Mouse (Mus musculus): ENCODE measurements around the gene Nptxr. TPM values are rescaled to one million over a fixed set of nuclear protein-coding genes. Genes with fewer than 3 reads are reported as not detected.

Nptxr gene
- polyA plus RNA-seq, 1 experiment from 2014 or later: 2.5 TPM

DNA sequence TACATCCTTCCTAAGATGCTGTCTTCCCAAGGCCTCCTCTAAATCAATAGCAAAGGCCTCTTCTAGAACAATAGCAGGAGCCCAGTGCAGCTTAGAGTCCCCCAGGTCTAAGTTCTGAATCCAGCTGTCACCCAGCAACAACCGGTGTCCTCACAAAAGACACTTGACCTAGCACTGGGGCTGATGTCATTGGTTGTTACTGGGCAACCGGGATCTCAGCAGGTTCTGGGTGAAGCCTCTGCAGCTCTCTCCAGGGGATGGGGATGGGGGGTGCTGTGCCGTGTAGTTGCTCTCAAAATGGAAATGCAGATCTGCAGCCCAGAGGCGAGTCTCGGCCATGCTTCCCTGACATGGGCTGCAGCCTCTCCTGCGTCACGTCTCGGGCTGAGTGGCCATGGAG lies 16.8 kb downstream of the Nptxr start:
- Histone ChIP-seq H3K9ac (ENCODE audit: low read length) (no peak overlapping the region), H3K4me2 (ENCODE audit: low read depth, low read length) (no peak overlapping the region), H3K27ac (ENCODE audit: low read length) (no peak overlapping the region), H3K27me3 (ENCODE audit: control insufficient read depth, insufficient read depth, low read length) (no peaks in the 10 kb centered on the region), H3K36me3 (ENCODE audit: control insufficient read depth, insufficient read depth, low read length) (no peaks in the 10 kb centered on the region), H3K4me1 (ENCODE audit: control insufficient read depth, insufficient read depth, low read length) (no peaks in the 10 kb centered on the region), H3K9me3 (replicated peaks; ENCODE audit: control insufficient read depth, low read length) (no peaks in the 10 kb centered on the region), H3K4me3 (replicated peaks; ENCODE audit: low read length) (no peak overlapping the region)
- WGBS: 63% methylated on average over 8 of the region's 8 CpGs
- ATAC-seq (ENCODE audit: insufficient read depth, low FRiP score): no peak

DNA sequence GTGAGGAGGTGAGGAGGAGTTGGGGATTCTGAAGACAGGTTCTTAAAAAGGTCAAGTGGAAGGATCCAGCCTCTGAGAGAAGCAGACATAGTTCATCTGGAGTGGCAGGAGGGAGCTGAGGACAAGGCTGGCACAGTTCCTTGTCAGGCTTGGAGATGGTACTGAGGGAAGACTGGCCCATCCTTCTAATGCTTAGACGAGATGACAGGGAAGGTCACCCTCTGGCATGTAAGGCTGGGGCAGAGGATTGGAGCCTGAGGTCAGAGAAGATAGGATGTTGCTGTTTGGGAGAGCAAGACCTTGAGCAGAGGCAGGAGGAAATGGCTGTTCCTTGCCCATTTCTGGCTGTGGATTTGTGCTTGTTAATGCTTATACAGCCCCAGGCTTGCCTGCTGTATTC lies 19.5 kb downstream of the Nptxr start:
- Histone ChIP-seq H3K4me2 (ENCODE audit: low read depth, low read length) (no peak overlapping the region), H3K4me1 (ENCODE audit: control insufficient read depth, insufficient read depth, low read length) (no peaks in the 10 kb centered on the region), H3K4me3 (replicated peaks; ENCODE audit: low read length) (no peak overlapping the region), H3K27me3 (ENCODE audit: control insufficient read depth, insufficient read depth, low read length) (no peaks in the 10 kb centered on the region), H3K9ac (ENCODE audit: low read length) (no peak overlapping the region), H3K36me3 (ENCODE audit: control insufficient read depth, insufficient read depth, low read length) (no peaks in the 10 kb centered on the region), H3K9me3 (replicated peaks; ENCODE audit: control insufficient read depth, low read length) (no peaks in the 10 kb centered on the region), H3K27ac (ENCODE audit: low read length) (no peak overlapping the region)
- ATAC-seq (ENCODE audit: insufficient read depth, low FRiP score): no peak
- WGBS: 48% methylated on average over 1 of the region's 1 CpGs

DNA sequence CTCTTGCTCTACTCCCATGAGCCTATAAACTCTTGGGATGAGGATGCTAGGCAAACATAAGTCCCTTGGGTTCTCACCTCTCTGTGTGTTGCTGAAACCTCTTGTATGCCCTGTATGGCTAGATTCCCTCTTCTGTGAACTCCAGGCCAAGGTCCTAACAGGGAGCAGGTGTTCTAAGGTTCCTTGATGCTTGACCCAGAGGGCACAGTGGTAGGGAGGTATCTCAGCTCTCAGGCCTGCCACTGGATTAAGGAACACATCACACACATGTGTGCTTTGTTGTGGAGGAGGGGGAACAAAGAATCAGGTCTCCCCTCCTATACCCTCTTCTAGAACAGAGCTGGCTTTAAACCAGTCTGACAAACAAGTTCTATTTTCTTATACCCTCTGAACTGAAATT lies 26.8 kb downstream of the Nptxr start, which contains the start of gene Dnal4:
Gene Dnal4 (minus strand): TSS at position 101 of the 400 bp plus-strand sequence.
- Histone ChIP-seq H3K27me3 (ENCODE audit: control insufficient read depth, insufficient read depth, low read length) (no peaks in the 10 kb centered on the region), H3K4me3 (replicated peaks; ENCODE audit: low read length) (no peak within 1 kb of the TSS), H3K9ac (ENCODE audit: low read length) (no peak within 1 kb of the TSS), H3K4me1 (ENCODE audit: control insufficient read depth, insufficient read depth, low read length) (peaks cover 11% of the 10 kb centered on the region), H3K36me3 (ENCODE audit: control insufficient read depth, insufficient read depth, low read length) (no peaks in the 10 kb centered on the region), H3K27ac (ENCODE audit: low read length) (no peak within 1 kb of the TSS), H3K9me3 (replicated peaks; ENCODE audit: control insufficient read depth, low read length) (no peaks in the 10 kb centered on the region), H3K4me2 (ENCODE audit: low read depth, low read length) (no peak within 1 kb of the TSS)
- no peak for ATAC-seq (ENCODE audit: insufficient read depth, low FRiP score)

DNA sequence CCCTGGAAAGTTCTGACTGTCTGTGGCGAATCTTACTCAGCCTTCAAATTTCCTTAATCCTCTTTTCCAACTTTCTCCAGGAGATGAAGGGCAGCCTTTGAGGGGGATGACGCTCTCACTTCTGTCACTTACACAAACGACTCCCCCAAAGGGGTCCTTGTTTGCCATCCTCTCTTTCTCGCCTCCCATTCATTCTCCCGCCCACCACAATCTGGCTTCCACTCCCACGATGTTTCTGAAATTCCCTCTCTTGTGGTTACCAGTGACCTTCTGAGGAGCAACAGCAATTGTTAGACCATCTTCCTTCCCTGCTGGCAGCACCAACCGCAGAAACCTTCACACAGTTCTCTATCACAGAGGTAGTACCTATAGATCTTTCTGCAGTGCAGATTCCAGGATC lies 28.9 kb downstream of the Nptxr start:
- no peaks in the 10 kb centered on the region for H3K9me3 ChIP-seq (replicated peaks; ENCODE audit: control insufficient read depth, low read length)
- no peak overlapping the region for H3K27ac ChIP-seq (ENCODE audit: low read length)
- 56% methylated on average over 7 of the region's 7 CpGs for WGBS
- no peaks in the 10 kb centered on the region for H3K36me3 ChIP-seq (ENCODE audit: control insufficient read depth, insufficient read depth, low read length)
- no peak overlapping the region for H3K4me2 ChIP-seq (ENCODE audit: low read depth, low read length)
- no peaks in the 10 kb centered on the region for H3K27me3 ChIP-seq (ENCODE audit: control insufficient read depth, insufficient read depth, low read length)
- H3K9ac ChIP-seq (ENCODE audit: low read length): no peak overlapping the region
- H3K4me3 ChIP-seq (replicated peaks; ENCODE audit: low read length): no peak overlapping the region
- no peak for ATAC-seq (ENCODE audit: insufficient read depth, low FRiP score)
- peaks cover 19% of the 10 kb centered on the region for H3K4me1 ChIP-seq (ENCODE audit: control insufficient read depth, insufficient read depth, low read length)

DNA sequence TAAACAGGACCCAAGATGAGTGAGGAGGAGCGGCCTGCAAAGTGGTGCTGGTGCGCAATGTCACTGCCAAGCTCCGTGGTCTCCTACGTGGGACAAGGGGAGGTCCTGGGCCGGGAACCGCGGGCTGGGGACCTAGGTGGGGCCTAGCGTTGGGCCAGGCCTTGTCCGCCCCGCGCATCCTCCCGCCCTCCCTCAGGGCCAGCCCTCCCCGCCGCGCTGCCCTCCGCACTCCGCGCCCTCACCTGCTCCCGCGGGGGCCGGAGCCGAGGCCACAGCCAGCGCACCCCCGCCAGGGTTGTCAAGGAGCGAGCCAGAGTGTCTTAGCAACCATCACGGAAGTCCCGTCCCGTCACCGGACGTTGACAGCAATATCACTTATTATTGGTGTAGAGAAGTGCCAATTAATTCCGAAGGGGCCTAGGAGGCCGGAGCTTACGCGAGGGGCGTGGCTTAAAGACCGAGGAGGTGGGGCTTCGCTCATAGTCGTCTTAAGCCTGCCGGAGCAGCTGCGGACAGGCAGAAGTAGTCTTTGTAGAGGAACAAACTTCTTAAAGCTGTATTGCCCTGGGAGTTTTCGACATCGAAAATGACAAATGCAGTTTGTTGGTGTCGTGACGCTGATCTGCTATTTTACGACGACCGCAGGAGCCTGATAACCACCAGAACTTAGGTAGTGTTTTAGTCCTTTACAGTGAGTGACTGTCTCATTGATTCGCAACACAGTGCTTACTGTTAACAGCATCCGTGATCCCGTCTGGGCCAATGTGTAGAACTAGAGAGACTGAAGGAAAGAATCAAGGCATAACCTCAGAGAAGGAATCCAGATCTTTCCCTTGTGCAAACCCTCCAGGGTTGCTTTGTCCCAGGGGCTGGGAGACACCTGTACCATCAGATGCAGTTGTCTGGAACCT lies 30.2 kb downstream of the Nptxr start:
- no peaks in the 10 kb centered on the region for H3K27me3 ChIP-seq (ENCODE audit: control insufficient read depth, insufficient read depth, low read length)
- H3K9ac ChIP-seq (ENCODE audit: low read length): peak overlapping the region; percentile 90
- ATAC-seq (ENCODE audit: insufficient read depth, low FRiP score): peak; percentile 98
- peak overlapping the region; percentile 91 for H3K4me3 ChIP-seq (replicated peaks; ENCODE audit: low read length)
- WGBS: under 1% methylated on average over 50 of the region's 50 CpGs
- no peaks in the 10 kb centered on the region for H3K36me3 ChIP-seq (ENCODE audit: control insufficient read depth, insufficient read depth, low read length)
- peaks cover 25% of the 10 kb centered on the region for H3K4me1 ChIP-seq (ENCODE audit: control insufficient read depth, insufficient read depth, low read length)
- no peaks in the 10 kb centered on the region for H3K9me3 ChIP-seq (replicated peaks; ENCODE audit: control insufficient read depth, low read length)
- peak overlapping the region; percentile 82 for H3K27ac ChIP-seq (ENCODE audit: low read length)
- peak overlapping the region; percentile 82 for H3K4me2 ChIP-seq (ENCODE audit: low read depth, low read length)

DNA sequence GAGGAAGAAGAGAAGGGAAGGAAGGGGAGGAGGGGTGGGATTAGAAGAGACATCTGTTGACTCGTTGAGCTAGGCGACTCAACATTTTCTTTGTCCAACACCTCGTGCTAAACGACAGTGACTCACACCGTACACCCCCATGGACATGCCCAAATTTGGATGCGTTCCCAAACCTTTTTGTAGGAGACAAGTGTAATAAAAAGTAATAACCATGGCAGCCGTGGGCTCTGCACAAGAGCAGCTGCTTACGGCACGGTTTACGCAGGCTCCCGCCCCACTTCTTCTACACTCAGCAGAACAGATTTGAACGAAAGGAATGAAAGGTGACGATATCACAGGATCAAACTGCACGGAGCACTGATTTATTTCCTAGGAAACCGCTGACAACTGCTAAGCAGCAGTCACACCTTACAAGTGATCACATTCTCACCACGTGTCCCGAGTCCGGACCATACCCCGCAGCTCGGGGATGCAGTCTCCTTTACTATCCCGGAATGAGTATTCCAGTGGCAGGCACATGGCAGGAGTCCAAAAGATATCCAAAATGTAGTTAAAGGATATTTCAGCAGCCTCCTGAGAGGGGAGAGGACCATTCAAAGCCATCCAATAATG lies 33.8 kb downstream of the Nptxr start:
- H3K4me3 ChIP-seq (replicated peaks; ENCODE audit: low read length): no peak overlapping the region
- H3K9me3 ChIP-seq (replicated peaks; ENCODE audit: control insufficient read depth, low read length): no peaks in the 10 kb centered on the region
- ATAC-seq (ENCODE audit: insufficient read depth, low FRiP score): no peak
- no peak overlapping the region for H3K4me2 ChIP-seq (ENCODE audit: low read depth, low read length)
- H3K4me1 ChIP-seq (ENCODE audit: control insufficient read depth, insufficient read depth, low read length): peaks cover 42% of the 10 kb centered on the region
- H3K36me3 ChIP-seq (ENCODE audit: control insufficient read depth, insufficient read depth, low read length): no peaks in the 10 kb centered on the region
- no peak overlapping the region for H3K9ac ChIP-seq (ENCODE audit: low read length)
- 68% methylated on average over 21 of the region's 21 CpGs for WGBS
- H3K27ac ChIP-seq (ENCODE audit: low read length): no peak overlapping the region
- no peaks in the 10 kb centered on the region for H3K27me3 ChIP-seq (ENCODE audit: control insufficient read depth, insufficient read depth, low read length)

DNA sequence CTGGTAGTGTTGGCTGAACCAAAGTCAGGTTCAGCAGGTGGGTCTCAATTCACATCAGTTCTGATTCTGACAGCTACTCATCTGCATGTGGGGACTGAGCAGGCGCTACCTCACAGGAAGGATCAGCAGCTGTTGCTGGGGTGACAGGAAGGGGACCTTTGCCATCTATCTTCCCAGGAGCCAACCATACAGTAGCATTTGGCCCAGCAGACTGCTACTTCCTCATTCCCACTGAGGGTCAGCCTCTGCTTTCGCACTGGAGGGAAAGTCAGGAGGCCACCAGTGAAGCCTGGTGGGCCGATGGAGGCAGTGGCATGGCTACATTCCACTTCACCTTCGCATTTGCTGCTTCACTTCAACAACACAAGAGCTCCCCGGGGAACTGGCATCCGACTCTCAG lies 36.3 kb downstream of the Nptxr start:
- H3K27ac ChIP-seq (ENCODE audit: low read length): no peak overlapping the region
- 66% methylated on average over 6 of the region's 6 CpGs for WGBS

DNA sequence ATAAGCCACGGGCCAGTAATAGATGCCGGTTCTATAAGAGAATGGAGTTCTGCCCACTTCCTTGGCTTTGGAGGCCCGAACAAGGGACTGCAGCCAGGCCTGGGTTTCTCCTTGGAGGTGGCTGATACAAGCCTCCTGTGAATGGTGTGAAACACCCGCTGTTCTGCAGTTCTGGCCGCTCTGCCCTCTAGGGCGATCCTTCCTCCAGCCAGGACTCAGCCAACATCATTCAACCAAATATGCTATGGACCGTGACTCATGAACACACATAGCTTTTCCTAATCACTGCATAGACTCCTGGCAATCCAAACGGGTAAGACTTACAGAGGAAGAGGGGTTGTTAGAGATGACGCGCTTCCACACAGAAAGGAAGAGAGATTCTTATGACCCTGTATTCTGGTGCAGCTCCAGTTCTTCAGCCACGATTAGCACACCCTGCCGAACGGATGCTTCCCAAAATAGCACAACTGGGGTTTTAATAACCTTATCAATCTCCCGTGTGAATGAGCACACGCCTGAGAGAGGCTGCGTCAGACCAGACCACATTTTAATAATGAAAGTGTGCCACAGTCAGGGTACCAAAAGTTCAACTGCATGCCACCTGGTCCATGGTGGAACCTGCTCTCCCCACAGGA lies 37.1 kb downstream of the Nptxr start:
- Histone ChIP-seq H3K27ac (ENCODE audit: low read length) (no peak overlapping the region; the same call in 1 of the 2 replicates), H3K9ac (ENCODE audit: low read length) (peak overlapping the region; percentile 23; the same call in 1 of the 2 replicates), H3K4me2 (ENCODE audit: low read depth, low read length) (no peak overlapping the region), H3K4me1 (ENCODE audit: control insufficient read depth, insufficient read depth, low read length) (peaks cover 40% of the 10 kb centered on the region), H3K9me3 (replicated peaks; ENCODE audit: control insufficient read depth, low read length) (no peaks in the 10 kb centered on the region), H3K27me3 (ENCODE audit: control insufficient read depth, insufficient read depth, low read length) (no peaks in the 10 kb centered on the region), H3K4me3 (replicated peaks; ENCODE audit: low read length) (no peak overlapping the region), H3K36me3 (ENCODE audit: control insufficient read depth, insufficient read depth, low read length) (no peaks in the 10 kb centered on the region)
- no peak for ATAC-seq (ENCODE audit: insufficient read depth, low FRiP score)
- 77% methylated on average over 16 of the region's 16 CpGs for WGBS

More for the DNA sequence above, 36.3 kb downstream of the Nptxr start:
- no peaks in the 10 kb centered on the region for H3K27me3 ChIP-seq (ENCODE audit: control insufficient read depth, insufficient read depth, low read length)
- no peaks in the 10 kb centered on the region for H3K9me3 ChIP-seq (replicated peaks; ENCODE audit: control insufficient read depth, low read length)
- no peak overlapping the region for H3K4me2 ChIP-seq (ENCODE audit: low read depth, low read length)
- no peaks in the 10 kb centered on the region for H3K36me3 ChIP-seq (ENCODE audit: control insufficient read depth, insufficient read depth, low read length)
- no peak overlapping the region for H3K9ac ChIP-seq (ENCODE audit: low read length)
- no peak for ATAC-seq (ENCODE audit: insufficient read depth, low FRiP score)
- peaks cover 42% of the 10 kb centered on the region for H3K4me1 ChIP-seq (ENCODE audit: control insufficient read depth, insufficient read depth, low read length)
- no peak overlapping the region for H3K4me3 ChIP-seq (replicated peaks; ENCODE audit: low read length)

DNA sequence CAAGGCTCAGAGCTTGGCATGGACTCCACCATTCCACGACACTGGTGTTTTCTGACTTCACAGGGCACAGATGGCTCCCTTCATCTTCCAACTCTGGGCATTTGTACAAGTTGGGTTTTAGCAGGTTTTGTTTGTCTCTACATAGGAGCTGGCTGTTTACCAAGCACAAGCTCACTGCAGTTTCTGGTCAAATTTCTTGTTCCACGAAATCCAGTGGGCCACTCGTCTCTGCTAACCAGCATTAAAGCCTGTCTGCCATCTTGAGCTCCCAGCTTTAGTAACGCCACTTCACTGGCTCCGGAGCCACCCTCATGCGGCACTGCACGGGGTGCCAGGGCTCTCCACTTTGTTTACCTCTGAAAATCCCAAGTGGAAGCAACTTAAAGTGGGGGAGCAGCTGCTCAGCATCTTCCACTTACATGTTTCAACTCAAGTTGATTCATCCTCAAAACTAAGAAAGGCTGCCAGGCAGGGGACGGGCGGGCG lies 37.9 kb downstream of the Nptxr start:
- no peak for ATAC-seq (ENCODE audit: insufficient read depth, low FRiP score)
- no peaks in the 10 kb centered on the region for H3K36me3 ChIP-seq (ENCODE audit: control insufficient read depth, insufficient read depth, low read length)
- peaks cover 40% of the 10 kb centered on the region for H3K4me1 ChIP-seq (ENCODE audit: control insufficient read depth, insufficient read depth, low read length)
- WGBS: 74% methylated on average over 10 of the region's 10 CpGs
- H3K4me3 ChIP-seq (replicated peaks; ENCODE audit: low read length): no peak overlapping the region
- H3K9ac ChIP-seq (ENCODE audit: low read length): no peak overlapping the region
- no peak overlapping the region for H3K4me2 ChIP-seq (ENCODE audit: low read depth, low read length)
- H3K9me3 ChIP-seq (replicated peaks; ENCODE audit: control insufficient read depth, low read length): no peaks in the 10 kb centered on the region
- H3K27me3 ChIP-seq (ENCODE audit: control insufficient read depth, insufficient read depth, low read length): no peaks in the 10 kb centered on the region
- no peak overlapping the region; the same call in 1 of the 2 replicates for H3K27ac ChIP-seq (ENCODE audit: low read length)

All from stomach, embryonic 16.5 days (tissue).